Mouse (Mus musculus) lung, adult 18-20 months (tissue): Measurements from ENCODE around the gene Plcb4.

ENCODE experiments used
- DNase-seq, 2 experiments: peaks; one replicate each; pipeline ENCODE4 v3.0.0; 2022; ENCODE audit warnings: mixed read lengths in 2 of 2

Gene Plcb4

GRCm38 (mm10) chr2:136048464-136048863 is 389.7 kb downstream of the Plcb4 start:
- no peak for DNase-seq

- no peak for DNase-seq
These were observed 392.2 kb downstream of the Plcb4 start for GRCm38 (mm10) chr2:136050793-136051615.

- no peak for DNase-seq
These were observed 393.0 kb downstream of the Plcb4 start, which contains the start of gene Lamp5 for GRCm38 (mm10) chr2:136051688-136052289. Gene Lamp5 (plus strand): TSS chr2:136052239.

- no peak for DNase-seq
These were observed 399.1 kb downstream of the Plcb4 start for GRCm38 (mm10) chr2:136057861-136058331.

GRCm38 (mm10) chr2:136058398-136058797 is 399.6 kb downstream of the Plcb4 start:
- no peak for DNase-seq

- no peak for DNase-seq
These were observed 400.3 kb downstream of the Plcb4 start for GRCm38 (mm10) chr2:136059029-136059669.
